Mouse (Mus musculus) G1E (cell line): ENCODE measurements around the gene Med24. TPM values are rescaled to one million over a fixed set of nuclear protein-coding genes. Genes with fewer than 3 reads are reported as not detected.

ENCODE experiments used
- ATAC-seq: 2 replicates; pipeline ENCODE4 v1.8.0; 2016; ENCODE audit warnings: mild to moderate bottlenecking; ENCODE audit not compliant: insufficient number of reproducible peaks, poor library complexity, low FRiP score, severe bottlenecking; ENCODE audit errors: extremely low read depth
- DNase-seq: peaks from one replicate; pipeline ENCODE4 v3.0.0; 2012; ENCODE audit warnings: low spot score
- H3K27me3 ChIP-seq: 2 replicates; pipeline ENCODE4 v1.6.1; 2012; ENCODE audit warnings: mild to moderate bottlenecking, low read length, inconsistent platforms; ENCODE audit not compliant: insufficient read depth
- H3K36me3 ChIP-seq: replicated peaks from 2 replicates; pipeline ENCODE3; 2012; ENCODE audit warnings: mild to moderate bottlenecking, inconsistent platforms
- H3K4me1 ChIP-seq: 2 replicates; pipeline ENCODE4 v1.6.1; 2012; ENCODE audit warnings: low read depth, low read length, inconsistent platforms, mixed read lengths; ENCODE audit not compliant: insufficient read depth
- H3K4me3 ChIP-seq: 2 replicates; pipeline ENCODE4 v1.5.1; 2012; ENCODE audit warnings: low read depth, mild to moderate bottlenecking, inconsistent platforms, low read length, moderate library complexity, mixed read lengths
- H3K9me3 ChIP-seq: replicated peaks from 2 replicates; pipeline ENCODE4 v1.6.1; 2012; ENCODE audit warnings: inconsistent platforms
- CTCF ChIP-seq: IDR thresholded peaks from 2 replicates; pipeline ENCODE4 v1.5.1; 2012; ENCODE audit warnings: low read depth, low read length, inconsistent platforms, mixed read lengths
- GATA1 ChIP-seq: IDR thresholded peaks from 2 replicates; pipeline ENCODE4 v1.6.1; 2012; ENCODE audit warnings: borderline replicate concordance, low read length, inconsistent platforms, mixed read lengths
- GATA2 ChIP-seq: IDR thresholded peaks from 2 replicates; pipeline ENCODE4 v1.6.1; 2012; ENCODE audit warnings: low read depth, low read length, inconsistent platforms, borderline replicate concordance
- POLR2AphosphoS5 ChIP-seq: IDR thresholded peaks from 2 replicates; pipeline ENCODE4 v1.6.1; 2012; ENCODE audit warnings: low read depth, low read length, inconsistent platforms; ENCODE audit not compliant: insufficient replicate concordance
- TAL1 ChIP-seq: conservative IDR thresholded peaks from 2 replicates; pipeline ENCODE4 v1.6.1; 2012; ENCODE audit warnings: low read depth, low read length, inconsistent platforms, mixed read lengths
- polyA plus RNA-seq: library from polyadenylated mRNA; stranded (reverse); fragments of >175 nt; gene quantifications from 2 replicates; pipeline ENCODE4 v1.2.3, GENCODE M21; 2012
- total RNA-seq, 2 experiments: library from RNA; stranded (forward) in 1 of 2; stranded (reverse) in 1 of 2; fragments of 200-1000 nt in 1 of 2; fragments of >200 nt in 1 of 2; fragmentation: Nextera tagmentation in 1 of 2; gene quantifications; 2 replicates each; pipeline ENCODE4 v1.2.3; 2014 to 2017

Gene Med24
- total and polyA plus RNA-seq, 3 experiments, result 37.8 to 95.6 (median 83.8) TPM

GRCm38 (mm10) chr11:98672482-98672881 is 56.8 kb downstream of the Med24 start:
- TF ChIP-seq CTCF, result no peak
- no peak for TF ChIP-seq GATA2
- no peak for TF ChIP-seq POLR2AphosphoS5
- TF ChIP-seq GATA1, result no peak
- no peak for TF ChIP-seq TAL1
- Histone ChIP-seq H3K27me3 (peaks cover 50% of the 10 kb centered on the region), H3K36me3 (no peaks in the 10 kb centered on the region), H3K4me3 (no peak overlapping the region; the same call in 1 of the 2 replicates), H3K4me1 (peaks cover 32% of the 10 kb centered on the region), H3K9me3 (no peaks in the 10 kb centered on the region)
- DNase-seq (no peak), ATAC-seq (no peak)

GRCm38 (mm10) chr11:98671857-98672256 is 57.4 kb downstream of the Med24 start:
- peaks cover 30% of the 10 kb centered on the region for H3K4me1 ChIP-seq

GRCm38 (mm10) chr11:98671284-98671815 is 57.9 kb downstream of the Med24 start:
- no peak for DNase-seq
- TF ChIP-seq TAL1, result no peak
- no peak for TF ChIP-seq GATA2
- no peak for TF ChIP-seq POLR2AphosphoS5
- TF ChIP-seq CTCF, result no peak
- no peak for TF ChIP-seq GATA1
- Histone ChIP-seq H3K36me3 (no peaks in the 10 kb centered on the region), H3K4me1 (peaks cover 30% of the 10 kb centered on the region), H3K4me3 (no peak overlapping the region), H3K27me3 (peaks cover 54% of the 10 kb centered on the region), H3K9me3 (no peaks in the 10 kb centered on the region)
- no peak for ATAC-seq

More at GRCm38 (mm10) chr11:98671857-98672256, 57.4 kb downstream of the Med24 start:
- DNase-seq (no peak), ATAC-seq (peak; percentile 15; the same call in 1 of the 2 replicates)
- Histone ChIP-seq H3K36me3 (no peaks in the 10 kb centered on the region), H3K9me3 (no peaks in the 10 kb centered on the region), H3K27me3 (peaks cover 54% of the 10 kb centered on the region), H3K4me3 (no peak overlapping the region)
- TF ChIP-seq POLR2AphosphoS5 (no peak), TAL1 (no peak), CTCF (no peak), GATA2 (no peak), GATA1 (no peak)

GRCm38 (mm10) chr11:98668984-98669383 is 60.3 kb downstream of the Med24 start:
- no peak for DNase-seq
- no peak overlapping the region for H3K4me3 ChIP-seq
- no peak for ATAC-seq
- H3K4me1 ChIP-seq, result peaks cover 24% of the 10 kb centered on the region
- TF ChIP-seq TAL1, result no peak
- no peak for TF ChIP-seq GATA1
- no peak for TF ChIP-seq POLR2AphosphoS5
- no peak for TF ChIP-seq GATA2
- no peak for TF ChIP-seq CTCF
- H3K27me3 ChIP-seq, result peaks cover 54% of the 10 kb centered on the region
- no peaks in the 10 kb centered on the region for H3K9me3 ChIP-seq
- H3K36me3 ChIP-seq, result no peaks in the 10 kb centered on the region

GRCm38 (mm10) chr11:98664091-98664490 is 65.1 kb downstream of the Med24 start, which contains the start of gene Gsdma:
Gsdma (plus strand) TSS chr11:98664351.
- peaks cover 10% of the 10 kb centered on the region for H3K4me1 ChIP-seq
- ATAC-seq, result no peak
- no peak for TF ChIP-seq CTCF
- TF ChIP-seq TAL1, result no peak
- TF ChIP-seq POLR2AphosphoS5, result no peak
- no peak for TF ChIP-seq GATA1
- TF ChIP-seq GATA2, result no peak
- no peaks in the 10 kb centered on the region for H3K36me3 ChIP-seq
- no peaks in the 10 kb centered on the region for H3K9me3 ChIP-seq
- no peak for DNase-seq
- no peak within 1 kb of the TSS for H3K4me3 ChIP-seq
- peaks cover 60% of the 10 kb centered on the region for H3K27me3 ChIP-seq

DNA sequence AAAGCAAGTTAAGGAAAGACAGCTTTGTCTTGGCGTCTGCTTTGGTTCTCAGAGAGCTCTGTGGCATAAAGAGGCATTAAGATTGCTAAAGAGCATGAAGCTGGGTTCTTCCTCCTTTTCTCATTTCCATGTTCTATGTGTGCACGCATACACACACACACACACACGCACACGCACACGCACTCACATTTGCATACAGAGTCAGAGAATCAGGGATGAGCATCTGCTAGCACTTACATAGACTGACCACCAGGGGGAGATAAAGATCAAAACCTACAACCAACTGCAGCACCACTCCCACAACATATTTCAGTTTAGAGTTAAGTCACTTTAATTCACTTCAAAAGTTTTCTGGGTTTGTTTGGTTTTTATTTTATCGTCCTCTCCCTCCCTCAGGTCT is 68.7 kb downstream of the Med24 start:
- Histone ChIP-seq H3K4me1 (peaks cover 10% of the 10 kb centered on the region), H3K4me3 (no peak overlapping the region), H3K27me3 (peaks cover 39% of the 10 kb centered on the region), H3K36me3 (no peaks in the 10 kb centered on the region), H3K9me3 (no peaks in the 10 kb centered on the region)
- DNase-seq (peak; percentile 47), ATAC-seq (no peak)
- TF ChIP-seq GATA1, result no peak
- peak; percentile 79 for TF ChIP-seq CTCF
